Mouse (Mus musculus) midbrain, embryonic 10.5 days (tissue): Measurements from ENCODE around the gene Arhgap30. TPM values are rescaled to one million over a fixed set of nuclear protein-coding genes. Genes with fewer than 3 reads are reported as not detected.

Experiments used
- DNase-seq: peaks from one replicate; pipeline ENCODE4 v3.0.0-alpha.2; 2017; ENCODE audit warnings: low spot score
- H3K27ac ChIP-seq: fragments of 300-500 bp; sonication (generic); replicated peaks from 2 replicates; pipeline ENCODE4 v1.5.1; 2016; ENCODE audit warnings: mild to moderate bottlenecking
- H3K27me3 ChIP-seq: fragments of 300-500 bp; sonication (generic); 2 replicates; pipeline ENCODE4 v1.6.1; 2016; ENCODE audit warnings: low read depth, mild to moderate bottlenecking; ENCODE audit not compliant: poor library complexity, severe bottlenecking
- H3K36me3 ChIP-seq: fragments of 300-500 bp; sonication (generic); 2 replicates; pipeline ENCODE4 v1.6.1; 2016; ENCODE audit warnings: mild to moderate bottlenecking, moderate library complexity
- H3K4me1 ChIP-seq: fragments of 300-500 bp; sonication (generic); 2 replicates; pipeline ENCODE4 v1.6.1; 2016
- H3K4me3 ChIP-seq: fragments of 300-500 bp; sonication (generic); 2 replicates; pipeline ENCODE4 v1.5.1; 2016; ENCODE audit warnings: mild to moderate bottlenecking, moderate library complexity
- H3K9me3 ChIP-seq: fragments of 300-500 bp; sonication (generic); replicated peaks from 2 replicates; pipeline ENCODE4 v1.6.1; 2016; ENCODE audit warnings: mild to moderate bottlenecking
- WGBS: fragments of 180-500 bp; shearing (Covaris S2); methylation state at CpG from one replicate; pipeline ENCODE4 v1.1.7; 2016; 5-methylcytosine and 5-hydroxymethylcytosine counted together
- polyA plus RNA-seq: library from polyadenylated mRNA; unstranded; fragments of >200 nt; fragmentation: Nextera tagmentation; extraction: Ambion mirVana; gene quantifications from 2 replicates; pipeline ENCODE4 v1.2.1, GENCODE M21; 2016

Arhgap30 gene
- 0.69 and 0.87 TPM in 2 replicates for polyA plus RNA-seq

- H3K36me3 ChIP-seq = no peaks in the 10 kb centered on the region
- DNase-seq = no peak
- peaks cover 4% of the 10 kb centered on the region; the same call in 1 of the 2 replicates for H3K4me1 ChIP-seq
- H3K9me3 ChIP-seq = no peaks in the 10 kb centered on the region
- 82% methylated on average over 15 of the region's 15 CpGs for WGBS
- no peaks in the 10 kb centered on the region for H3K27me3 ChIP-seq
- no peak within 1 kb of the TSS for H3K4me3 ChIP-seq
- H3K27ac ChIP-seq = no peak within 1 kb of the TSS; the same call in 1 of the 2 replicates
Observed at GRCm38 (mm10) chr1:171388376-171389102, at the start of gene Arhgap30. Gene Arhgap30, plus strand, starts transcription at chr1:171388954.

- peaks cover 7% of the 10 kb centered on the region for H3K9me3 ChIP-seq
- H3K4me3 ChIP-seq = no peak overlapping the region
- H3K27me3 ChIP-seq = no peaks in the 10 kb centered on the region
- 93% methylated on average over 16 of the region's 16 CpGs for WGBS
- H3K27ac ChIP-seq = no peak overlapping the region
- no peak for DNase-seq
- peaks cover 64% of the 10 kb centered on the region for H3K36me3 ChIP-seq
- H3K4me1 ChIP-seq = peaks cover 31% of the 10 kb centered on the region
Observed at GRCm38 (mm10) chr1:171342262-171343207, 46.2 kb upstream of the Arhgap30 start.

- no peak for DNase-seq
- Histone ChIP-seq H3K27me3 (no peaks in the 10 kb centered on the region), H3K9me3 (peaks cover 7% of the 10 kb centered on the region), H3K27ac (no peak overlapping the region), H3K4me1 (peaks cover 38% of the 10 kb centered on the region), H3K36me3 (peaks cover 59% of the 10 kb centered on the region), H3K4me3 (peak overlapping the region; percentile 94)
- WGBS = 85% methylated on average over 9 of the region's 9 CpGs
Observed at GRCm38 (mm10) chr1:171343922-171344677, 44.7 kb upstream of the Arhgap30 start.

GRCm38 (mm10) chr1:171344715-171345114 is 44.0 kb upstream of the Arhgap30 start:
- 82% methylated on average over 9 of the region's 9 CpGs for WGBS
- Histone ChIP-seq H3K27ac (no peak overlapping the region; the same call in 1 of the 2 replicates), H3K4me3 (peak overlapping the region; percentile 94), H3K9me3 (peaks cover 7% of the 10 kb centered on the region), H3K36me3 (peaks cover 57% of the 10 kb centered on the region), H3K4me1 (peaks cover 40% of the 10 kb centered on the region), H3K27me3 (no peaks in the 10 kb centered on the region)
- DNase-seq = no peak

GRCm38 (mm10) chr1:171345225-171346094 is 43.3 kb upstream of the Arhgap30 start, which contains the start of the genes Nit1 and Pfdn2:
Gene Nit1, minus strand, starts transcription at chr1:171345646.
Gene Pfdn2, plus strand, starts transcription at chr1:171345670.
- Histone ChIP-seq H3K27ac (peak within 1 kb of the TSS; percentile 90), H3K4me1 (peaks cover 40% of the 10 kb centered on the region), H3K36me3 (peaks cover 49% of the 10 kb centered on the region), H3K27me3 (no peaks in the 10 kb centered on the region), H3K4me3 (peak within 1 kb of the TSS; percentile 94), H3K9me3 (peaks cover 7% of the 10 kb centered on the region)
- 2% methylated on average over 53 of the region's 53 CpGs for WGBS
- DNase-seq = peak; percentile 95

- WGBS = under 1% methylated on average over 14 of the region's 14 CpGs
- no peak for DNase-seq
Observed at GRCm38 (mm10) chr1:171346095-171346450, 42.7 kb upstream of the Arhgap30 start.

GRCm38 (mm10) chr1:171348665-171349064 is 40.1 kb upstream of the Arhgap30 start:
- Histone ChIP-seq H3K4me1 (peaks cover 40% of the 10 kb centered on the region), H3K4me3 (no peak overlapping the region), H3K27ac (no peak overlapping the region), H3K9me3 (peaks cover 7% of the 10 kb centered on the region), H3K27me3 (no peaks in the 10 kb centered on the region), H3K36me3 (peaks cover 17% of the 10 kb centered on the region)
- 94% methylated on average over 3 of the region's 3 CpGs for WGBS
- DNase-seq = no peak

More at GRCm38 (mm10) chr1:171346095-171346450, 42.7 kb upstream of the Arhgap30 start:
- Histone ChIP-seq H3K4me1 (peaks cover 40% of the 10 kb centered on the region), H3K27ac (peak overlapping the region; percentile 90), H3K4me3 (peak overlapping the region; percentile 94), H3K27me3 (no peaks in the 10 kb centered on the region), H3K36me3 (peaks cover 43% of the 10 kb centered on the region), H3K9me3 (peaks cover 7% of the 10 kb centered on the region)

- Histone ChIP-seq H3K27ac (no peak overlapping the region), H3K4me1 (peaks cover 37% of the 10 kb centered on the region), H3K36me3 (peaks cover 17% of the 10 kb centered on the region), H3K9me3 (peaks cover 7% of the 10 kb centered on the region), H3K27me3 (no peaks in the 10 kb centered on the region), H3K4me3 (no peak overlapping the region)
- 92% methylated on average over 2 of the region's 2 CpGs for WGBS
- DNase-seq = no peak
Observed at GRCm38 (mm10) chr1:171349210-171349609, 39.5 kb upstream of the Arhgap30 start.

- WGBS = 73% methylated on average over 5 of the region's 5 CpGs
- no peak overlapping the region for H3K27ac ChIP-seq
Observed at GRCm38 (mm10) chr1:171355812-171356340, 32.9 kb upstream of the Arhgap30 start.

GRCm38 (mm10) chr1:171356814-171357213 is 31.9 kb upstream of the Arhgap30 start:
- 91% methylated on average over 2 of the region's 2 CpGs for WGBS
- Histone ChIP-seq H3K27ac (no peak overlapping the region), H3K4me3 (no peak overlapping the region), H3K4me1 (peaks cover 20% of the 10 kb centered on the region), H3K36me3 (peaks cover 32% of the 10 kb centered on the region), H3K27me3 (no peaks in the 10 kb centered on the region), H3K9me3 (no peaks in the 10 kb centered on the region; the same call in 1 of the 2 replicates)
- DNase-seq = no peak

More at GRCm38 (mm10) chr1:171355812-171356340, 32.9 kb upstream of the Arhgap30 start:
- no peak for DNase-seq
- no peaks in the 10 kb centered on the region; the same call in 1 of the 2 replicates for H3K9me3 ChIP-seq
- H3K4me3 ChIP-seq = no peak overlapping the region
- H3K27me3 ChIP-seq = no peaks in the 10 kb centered on the region
- H3K4me1 ChIP-seq = peaks cover 13% of the 10 kb centered on the region
- H3K36me3 ChIP-seq = peaks cover 32% of the 10 kb centered on the region

- Histone ChIP-seq H3K4me3 (no peak overlapping the region), H3K9me3 (no peaks in the 10 kb centered on the region; the same call in 1 of the 2 replicates), H3K4me1 (peaks cover 21% of the 10 kb centered on the region), H3K36me3 (peaks cover 32% of the 10 kb centered on the region), H3K27me3 (no peaks in the 10 kb centered on the region), H3K27ac (no peak overlapping the region)
- 87% methylated on average over 4 of the region's 4 CpGs for WGBS
- DNase-seq = no peak
Observed at GRCm38 (mm10) chr1:171358421-171358820, 30.3 kb upstream of the Arhgap30 start.
